Mouse (Mus musculus): ENCODE measurements around the gene Cog2. TPM values are rescaled to one million over a fixed set of nuclear protein-coding genes. Genes with fewer than 3 reads are reported as not detected.

The Cog2 gene
- polyA plus RNA-seq, 1 experiment from 2014 or later = 43.5 TPM

DNA sequence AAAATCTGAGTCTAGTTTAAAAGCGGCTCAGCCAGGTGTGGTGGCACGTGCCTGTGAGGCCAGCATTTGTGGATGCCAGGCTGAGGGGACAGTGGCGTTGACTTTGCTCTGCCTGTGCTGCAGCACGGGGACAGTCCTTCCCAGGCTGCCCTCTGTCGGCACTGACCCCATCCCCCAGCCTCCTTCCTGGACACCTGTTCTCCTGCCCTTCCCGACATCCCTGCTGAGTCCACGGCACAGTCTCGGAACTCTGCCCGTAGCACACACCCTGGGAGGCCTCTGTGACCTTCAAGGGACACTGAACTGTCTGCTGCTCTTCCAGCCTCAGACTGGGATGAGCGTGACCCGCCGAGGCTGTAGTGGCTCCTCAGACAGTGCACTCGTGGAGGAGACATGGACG lies 9.5 kb downstream of the Cog2 start:
- Histone ChIP-seq H3K27me3 (ENCODE audit: low read depth, poor library complexity, severe bottlenecking) (no peaks in the 10 kb centered on the region), H3K9me3 (replicated peaks) (no peaks in the 10 kb centered on the region), H3K36me3 (peaks cover 94% of the 10 kb centered on the region), H3K4me3 (no peak overlapping the region), H3K27ac (no peak overlapping the region), H3K4me1 (no peaks in the 10 kb centered on the region)
- 93% methylated on average over 14 of the region's 14 CpGs for WGBS
- DNase-seq (ENCODE audit: low spot score) = no peak

GRCm38 (mm10) chr8:124530556-124530955 lies 10.0 kb downstream of the Cog2 start:
- Histone ChIP-seq H3K4me1 (no peaks in the 10 kb centered on the region), H3K36me3 (peaks cover 96% of the 10 kb centered on the region), H3K9me3 (replicated peaks) (no peaks in the 10 kb centered on the region), H3K4me3 (no peak overlapping the region), H3K27ac (no peak overlapping the region), H3K27me3 (ENCODE audit: low read depth, poor library complexity, severe bottlenecking) (no peaks in the 10 kb centered on the region)
- DNase-seq (ENCODE audit: low spot score) = no peak
- WGBS = 94% methylated on average over 7 of the region's 7 CpGs

- Histone ChIP-seq H3K27me3 (ENCODE audit: low read depth, poor library complexity, severe bottlenecking) (no peaks in the 10 kb centered on the region), H3K9me3 (replicated peaks) (no peaks in the 10 kb centered on the region), H3K27ac (no peak overlapping the region), H3K4me3 (no peak overlapping the region), H3K36me3 (peaks cover 96% of the 10 kb centered on the region), H3K4me1 (no peaks in the 10 kb centered on the region)
- no peak for DNase-seq (ENCODE audit: low spot score)
- WGBS = 92% methylated on average over 4 of the region's 4 CpGs
Measured at GRCm38 (mm10) chr8:124530996-124531395, 10.4 kb downstream of the Cog2 start.

- no peak overlapping the region for H3K27ac ChIP-seq
- H3K36me3 ChIP-seq = peaks cover 85% of the 10 kb centered on the region
- no peaks in the 10 kb centered on the region for H3K9me3 ChIP-seq (replicated peaks)
- H3K4me1 ChIP-seq = no peaks in the 10 kb centered on the region
- 96% methylated on average over 3 of the region's 3 CpGs for WGBS
- no peaks in the 10 kb centered on the region for H3K27me3 ChIP-seq (ENCODE audit: low read depth, poor library complexity, severe bottlenecking)
- H3K4me3 ChIP-seq = no peak overlapping the region
- no peak for DNase-seq (ENCODE audit: low spot score)
Measured at GRCm38 (mm10) chr8:124532626-124533025, 12.1 kb downstream of the Cog2 start.

DNA sequence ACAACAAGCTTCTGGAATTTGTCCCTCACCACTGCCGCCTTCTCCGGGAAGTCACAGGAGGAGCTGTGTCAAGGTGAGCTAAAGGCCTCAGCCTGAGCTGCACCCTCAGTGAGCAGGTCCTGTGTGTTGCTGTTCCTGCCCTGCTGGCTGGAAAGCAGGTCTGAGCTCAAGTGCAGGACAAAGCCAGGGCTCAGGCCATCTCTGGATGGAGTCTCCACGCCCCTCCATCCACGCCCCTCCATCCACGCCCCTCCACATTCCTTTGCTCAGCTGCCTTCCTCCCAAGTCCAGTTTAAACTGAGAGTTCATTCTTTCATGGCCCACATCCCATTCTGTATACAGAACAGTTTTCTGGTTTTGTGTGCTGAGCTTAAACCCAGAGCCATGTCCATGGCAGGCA lies 14.9 kb downstream of the Cog2 start:
- H3K36me3 ChIP-seq = peaks cover 87% of the 10 kb centered on the region
- 94% methylated on average over 5 of the region's 5 CpGs for WGBS

DNA sequence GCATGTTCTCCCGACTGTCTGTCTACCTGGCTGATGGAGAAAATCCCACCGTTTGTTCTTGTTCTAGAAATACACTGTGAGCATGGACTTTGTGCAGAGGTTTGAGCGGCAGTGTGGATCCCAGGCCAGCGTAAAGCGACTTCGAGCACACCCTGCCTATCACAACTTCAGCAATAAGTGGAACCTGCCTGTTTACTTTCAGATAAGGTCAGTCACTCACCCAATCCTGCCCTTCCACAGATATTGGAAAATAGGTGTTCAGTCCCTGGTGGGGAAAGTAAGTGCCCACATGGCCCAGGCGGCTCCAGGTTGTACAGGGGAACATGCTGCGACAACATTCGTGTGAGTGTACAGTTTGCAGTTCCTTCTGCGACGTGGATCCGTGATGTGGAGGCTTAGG lies 20.3 kb downstream of the Cog2 start:
- Histone ChIP-seq H3K9me3 (replicated peaks) (no peaks in the 10 kb centered on the region), H3K27me3 (ENCODE audit: low read depth, poor library complexity, severe bottlenecking) (no peaks in the 10 kb centered on the region), H3K27ac (no peak overlapping the region), H3K4me3 (no peak overlapping the region), H3K4me1 (no peaks in the 10 kb centered on the region), H3K36me3 (peaks cover 89% of the 10 kb centered on the region)
- DNase-seq (ENCODE audit: low spot score) = no peak
- 96% methylated on average over 12 of the region's 12 CpGs for WGBS

More for the DNA sequence above, 14.9 kb downstream of the Cog2 start:
- no peaks in the 10 kb centered on the region for H3K4me1 ChIP-seq
- no peak for DNase-seq (ENCODE audit: low spot score)
- no peaks in the 10 kb centered on the region for H3K27me3 ChIP-seq (ENCODE audit: low read depth, poor library complexity, severe bottlenecking)
- no peak overlapping the region for H3K4me3 ChIP-seq
- no peak overlapping the region for H3K27ac ChIP-seq
- H3K9me3 ChIP-seq (replicated peaks) = no peaks in the 10 kb centered on the region

GRCm38 (mm10) chr8:124542001-124542400 lies 21.4 kb downstream of the Cog2 start:
- Histone ChIP-seq H3K36me3 (peaks cover 95% of the 10 kb centered on the region), H3K9me3 (replicated peaks) (no peaks in the 10 kb centered on the region), H3K27ac (no peak overlapping the region), H3K4me1 (no peaks in the 10 kb centered on the region), H3K4me3 (no peak overlapping the region), H3K27me3 (ENCODE audit: low read depth, poor library complexity, severe bottlenecking) (no peaks in the 10 kb centered on the region)
- 94% methylated on average over 4 of the region's 4 CpGs for WGBS
- DNase-seq (ENCODE audit: low spot score) = no peak

- H3K4me3 ChIP-seq = no peak overlapping the region
- 96% methylated on average over 5 of the region's 5 CpGs for WGBS
- H3K27ac ChIP-seq = no peak overlapping the region
- DNase-seq (ENCODE audit: low spot score) = no peak
- H3K4me1 ChIP-seq = no peaks in the 10 kb centered on the region
- H3K36me3 ChIP-seq = peaks cover 99% of the 10 kb centered on the region
- H3K27me3 ChIP-seq (ENCODE audit: low read depth, poor library complexity, severe bottlenecking) = no peaks in the 10 kb centered on the region
- H3K9me3 ChIP-seq (replicated peaks) = no peaks in the 10 kb centered on the region
Measured at GRCm38 (mm10) chr8:124543272-124543671, 22.7 kb downstream of the Cog2 start.

GRCm38 (mm10) chr8:124546371-124546770 lies 25.8 kb downstream of the Cog2 start:
- Histone ChIP-seq H3K4me3 (no peak overlapping the region), H3K27ac (no peak overlapping the region), H3K4me1 (no peaks in the 10 kb centered on the region), H3K9me3 (replicated peaks) (no peaks in the 10 kb centered on the region), H3K27me3 (ENCODE audit: low read depth, poor library complexity, severe bottlenecking) (no peaks in the 10 kb centered on the region), H3K36me3 (peaks cover 97% of the 10 kb centered on the region)
- WGBS = 90% methylated on average over 6 of the region's 6 CpGs
- no peak for DNase-seq (ENCODE audit: low spot score)

GRCm38 (mm10) chr8:124546815-124547214 lies 26.2 kb downstream of the Cog2 start:
- no peak for DNase-seq (ENCODE audit: low spot score)
- H3K4me1 ChIP-seq = no peaks in the 10 kb centered on the region
- peaks cover 97% of the 10 kb centered on the region for H3K36me3 ChIP-seq
- H3K27ac ChIP-seq = no peak overlapping the region
- H3K4me3 ChIP-seq = no peak overlapping the region
- no peaks in the 10 kb centered on the region for H3K9me3 ChIP-seq (replicated peaks)
- 93% methylated on average over 7 of the region's 7 CpGs for WGBS
- H3K27me3 ChIP-seq (ENCODE audit: low read depth, poor library complexity, severe bottlenecking) = no peaks in the 10 kb centered on the region

DNA sequence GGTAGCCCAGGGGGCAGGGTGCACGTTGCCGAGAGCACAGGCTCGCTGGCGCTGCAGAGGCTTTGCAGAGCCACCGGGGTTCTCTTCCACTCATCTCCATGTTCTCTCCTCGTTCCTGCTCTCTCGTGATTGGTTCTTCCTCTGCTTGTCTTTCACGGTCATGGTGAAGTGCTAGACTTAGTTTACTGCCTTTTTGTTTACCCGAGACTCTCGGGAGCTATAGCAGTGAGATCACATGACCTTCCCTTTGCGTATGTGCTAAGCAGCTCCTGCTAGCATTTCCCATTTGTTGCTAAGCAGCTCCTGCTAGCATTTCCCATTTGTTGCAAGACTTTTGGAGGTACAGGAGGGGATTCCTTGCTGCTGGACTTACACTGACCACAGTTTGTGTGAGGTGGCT lies 26.7 kb downstream of the Cog2 start:
- H3K27ac ChIP-seq = no peak overlapping the region
- H3K36me3 ChIP-seq = peaks cover 97% of the 10 kb centered on the region
- DNase-seq (ENCODE audit: low spot score) = no peak
- no peaks in the 10 kb centered on the region for H3K27me3 ChIP-seq (ENCODE audit: low read depth, poor library complexity, severe bottlenecking)
- WGBS = 59% methylated on average over 11 of the region's 11 CpGs
- H3K9me3 ChIP-seq (replicated peaks) = no peaks in the 10 kb centered on the region
- no peak overlapping the region for H3K4me3 ChIP-seq
- H3K4me1 ChIP-seq = no peaks in the 10 kb centered on the region

GRCm38 (mm10) chr8:124548187-124548586 lies 27.6 kb downstream of the Cog2 start:
- no peak for DNase-seq (ENCODE audit: low spot score)
- H3K4me1 ChIP-seq = no peaks in the 10 kb centered on the region
- H3K9me3 ChIP-seq (replicated peaks) = no peaks in the 10 kb centered on the region
- 77% methylated on average over 1 of the region's 1 CpGs for WGBS
- H3K27ac ChIP-seq = no peak overlapping the region
- no peak overlapping the region for H3K4me3 ChIP-seq
- H3K36me3 ChIP-seq = peaks cover 95% of the 10 kb centered on the region
- H3K27me3 ChIP-seq (ENCODE audit: low read depth, poor library complexity, severe bottlenecking) = no peaks in the 10 kb centered on the region

DNA sequence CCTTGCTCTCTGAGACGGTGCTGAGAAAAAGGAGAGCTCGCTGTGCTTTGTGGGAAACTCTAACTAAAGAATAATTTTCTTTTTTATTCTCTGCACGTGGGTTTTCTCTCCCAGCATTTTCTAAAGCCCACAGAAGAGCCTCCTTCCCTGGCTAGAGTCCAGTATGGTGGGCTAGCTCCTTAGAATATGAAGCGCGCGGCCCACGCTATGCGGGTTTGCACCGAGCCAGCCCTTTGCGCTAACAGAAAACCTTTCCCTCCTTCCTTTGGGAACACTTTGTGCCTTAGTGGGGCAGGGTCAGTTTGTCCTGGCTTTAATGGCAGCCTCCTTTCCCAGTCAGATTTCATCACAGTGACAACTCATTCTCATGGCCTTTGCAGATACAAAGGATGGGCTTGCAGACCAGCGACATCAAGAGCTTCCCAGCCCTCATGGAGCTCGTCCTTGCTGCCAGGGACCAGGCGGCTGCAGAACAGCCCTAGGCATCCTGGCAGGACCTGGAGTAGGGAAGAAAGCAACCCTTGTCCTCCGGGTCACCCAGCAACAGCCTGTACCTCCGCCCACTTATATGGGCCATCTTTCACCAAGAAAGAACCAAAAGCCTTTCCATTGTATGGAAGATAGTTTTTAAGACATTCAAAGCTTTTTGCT lies 30.6 kb downstream of the Cog2 start:
- peaks cover 66% of the 10 kb centered on the region for H3K36me3 ChIP-seq
- DNase-seq (ENCODE audit: low spot score) = no peak
- 96% methylated on average over 15 of the region's 15 CpGs for WGBS

More for the DNA sequence above, 30.6 kb downstream of the Cog2 start:
- no peak overlapping the region for H3K4me3 ChIP-seq
- H3K9me3 ChIP-seq (replicated peaks) = no peaks in the 10 kb centered on the region
- no peaks in the 10 kb centered on the region for H3K4me1 ChIP-seq
- H3K27ac ChIP-seq = no peak overlapping the region
- no peaks in the 10 kb centered on the region for H3K27me3 ChIP-seq (ENCODE audit: low read depth, poor library complexity, severe bottlenecking)
